Mouse (Mus musculus) ES-CJ7 (cell line): Measurements from ENCODE around the gene Phf11b.
"Not testable (repeated sequence)": the region's sequence is repeated elsewhere in the genome, so short reads cannot be mapped to it uniquely, and the experiment has no call there.

Experiments used
- DNase-seq: peaks from one replicate; pipeline ENCODE4 v3.0.0; 2011; ENCODE audit warnings: low read depth, low spot score

The Phf11b gene

GRCm38 (mm10) chr14:59341189-59341588, at the start of gene Phf11b:
Gene Phf11b, minus strand, starts transcription at chr14:59341351.
- not testable (repeated sequence) for DNase-seq

DNA sequence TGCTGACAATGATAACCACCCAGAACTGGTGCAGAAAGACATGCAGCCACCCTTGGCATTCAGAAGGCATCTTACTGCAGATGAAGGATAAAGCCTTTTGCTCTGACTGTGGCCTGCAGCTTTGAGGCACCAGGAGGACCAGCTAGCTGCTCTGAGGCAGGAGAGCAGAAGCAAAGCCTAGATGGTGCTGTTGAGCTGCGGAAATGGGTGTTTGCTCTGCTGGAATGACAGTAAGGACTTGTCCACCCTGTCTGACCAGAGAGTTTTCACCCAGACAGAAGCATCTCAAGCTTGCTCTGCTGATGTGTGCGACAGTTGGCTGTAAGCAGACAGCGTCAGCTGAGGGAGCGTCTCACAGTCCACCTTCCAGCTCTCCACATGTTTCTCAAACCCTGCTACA, 49.0 kb upstream of the Phf11b start:
- DNase-seq: not testable (repeated sequence)

DNA sequence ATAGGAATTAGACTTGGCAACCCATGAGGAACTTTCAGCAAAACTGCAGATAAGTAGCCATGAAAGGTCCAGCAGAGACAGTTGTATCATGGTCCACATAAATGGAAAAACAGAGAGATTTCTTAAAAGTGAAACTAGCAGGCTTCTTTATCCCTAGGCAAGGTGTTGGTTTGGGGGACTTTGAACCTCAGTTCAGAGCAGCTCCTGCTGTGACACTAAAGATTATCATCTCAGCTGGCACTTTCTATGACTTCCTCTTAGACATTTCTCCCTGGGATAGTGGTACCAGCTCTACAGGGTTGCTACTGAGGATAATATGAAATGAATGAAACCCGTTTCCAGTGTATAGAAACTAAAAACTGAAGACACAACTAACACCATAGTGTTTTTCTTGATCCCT, 48.4 kb upstream of the Phf11b start:
- no peak for DNase-seq

DNA sequence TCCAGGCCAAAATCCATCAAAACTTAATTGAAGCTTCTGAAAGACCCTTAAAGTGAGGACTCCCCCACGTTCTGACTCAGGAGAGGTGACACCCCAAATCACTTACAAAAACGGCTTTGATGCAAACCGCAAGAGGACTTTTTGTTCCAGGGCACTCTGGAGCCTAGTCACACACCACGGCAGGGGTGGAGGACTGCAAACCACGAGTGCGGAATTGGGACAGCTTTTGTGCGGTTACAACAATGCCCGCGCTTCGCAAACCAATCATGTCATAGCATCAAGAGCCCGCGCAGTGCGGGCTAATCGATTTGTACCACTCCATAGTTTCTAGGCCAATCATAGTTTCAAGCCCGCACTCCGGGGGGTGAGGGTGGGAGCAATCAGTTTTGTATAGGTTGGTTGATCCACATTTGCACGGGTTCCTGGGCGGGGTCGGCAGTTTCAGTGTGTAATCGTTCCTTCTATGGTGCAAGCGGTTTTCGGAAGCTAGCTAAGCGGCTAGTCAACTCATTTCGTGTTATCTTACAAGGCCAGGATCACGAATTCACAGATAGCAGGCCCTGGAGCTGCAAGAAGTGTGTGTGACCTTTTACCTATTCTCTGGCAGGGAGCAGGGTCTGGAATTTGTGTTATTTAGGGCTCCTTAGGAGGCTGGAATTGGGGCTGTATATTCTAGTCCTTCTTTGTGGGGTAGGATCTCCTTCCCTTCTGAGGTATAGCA, 29.4 kb upstream of the Phf11b start:
- peak; percentile 96 for DNase-seq

DNA sequence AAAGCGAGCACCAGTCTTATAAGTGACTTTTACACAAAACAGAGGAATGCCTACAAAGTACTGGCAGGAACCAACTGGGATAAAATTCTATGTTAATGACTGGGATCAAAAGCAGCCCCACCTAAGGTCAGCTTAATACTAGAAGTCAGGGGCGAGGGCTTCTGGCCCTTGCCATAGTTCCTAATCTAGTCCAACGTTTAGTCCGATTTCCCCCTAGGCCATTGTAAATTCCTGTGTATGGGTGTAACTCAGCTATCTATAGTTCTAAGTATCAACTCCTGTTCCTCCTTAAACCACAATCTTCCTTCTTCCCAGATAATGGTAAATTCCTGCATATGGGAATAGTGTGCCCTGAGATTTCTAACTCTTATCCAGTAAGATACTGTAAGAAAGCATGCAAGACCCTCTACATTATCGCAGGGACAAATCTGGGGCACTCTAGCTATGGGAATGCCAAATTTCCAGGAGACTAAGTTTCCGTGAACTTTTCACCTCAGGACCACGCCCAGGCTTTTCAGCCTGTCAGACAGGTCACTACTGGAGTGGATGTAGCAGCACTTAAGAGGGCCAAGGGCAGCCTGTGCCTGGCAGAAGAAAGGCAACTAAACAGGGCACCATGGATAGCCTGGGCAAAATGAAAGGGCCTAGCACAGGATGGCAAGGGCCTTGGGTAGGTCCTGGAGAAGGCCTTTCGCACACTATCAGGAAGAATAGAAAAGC, 25.4 kb upstream of the Phf11b start:
- peak; percentile 71 for DNase-seq

DNA sequence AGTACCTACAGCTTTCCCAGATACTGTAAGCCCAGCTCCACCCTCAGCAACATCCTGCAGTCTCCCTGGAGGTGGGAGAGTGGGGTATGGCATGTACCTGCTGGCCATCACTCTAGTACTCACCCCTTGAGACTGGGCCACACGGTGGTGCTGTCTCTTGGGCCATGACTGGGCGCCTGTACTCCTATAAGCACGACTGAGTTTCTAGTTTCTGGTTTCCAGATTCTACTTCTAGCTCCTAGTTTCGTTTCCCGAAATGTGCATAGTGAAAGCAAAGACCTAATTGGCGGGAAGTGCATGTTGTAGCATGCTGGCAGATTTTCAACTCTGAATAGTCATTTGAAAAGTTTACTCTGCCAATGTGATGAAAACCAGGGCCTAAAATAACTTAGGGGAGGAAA, 24.1 kb upstream of the Phf11b start, which contains the start of gene Phf11d:
Gene Phf11d (minus strand): TSS at position 227 of the 401 bp plus-strand sequence.
- DNase-seq: peak; percentile 19

DNA sequence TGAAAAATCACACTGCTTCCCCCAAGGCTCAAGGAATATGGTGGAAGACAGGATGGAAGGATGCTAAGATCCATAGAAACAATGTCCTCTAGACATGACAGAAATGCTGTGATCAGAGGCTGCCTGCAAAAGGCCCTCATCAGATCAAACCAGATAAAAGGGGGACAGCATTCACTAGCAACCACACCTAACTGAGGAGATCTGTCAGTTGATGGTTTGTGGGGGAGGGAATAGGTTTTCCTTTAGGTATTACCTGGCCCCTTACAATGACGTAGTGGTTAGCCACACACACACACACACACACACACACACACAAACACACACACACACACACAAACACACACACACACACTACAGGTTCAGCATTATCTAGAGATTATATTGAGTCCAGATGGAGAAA, 1.6 kb downstream of the Phf11b start:
- no peak for DNase-seq

- DNase-seq: not testable (repeated sequence)
Measured at GRCm38 (mm10) chr14:59336056-59336455, 5.1 kb downstream of the Phf11b start.

GRCm38 (mm10) chr14:59330499-59330898, 10.7 kb downstream of the Phf11b start:
- DNase-seq: peak; percentile 5

DNA sequence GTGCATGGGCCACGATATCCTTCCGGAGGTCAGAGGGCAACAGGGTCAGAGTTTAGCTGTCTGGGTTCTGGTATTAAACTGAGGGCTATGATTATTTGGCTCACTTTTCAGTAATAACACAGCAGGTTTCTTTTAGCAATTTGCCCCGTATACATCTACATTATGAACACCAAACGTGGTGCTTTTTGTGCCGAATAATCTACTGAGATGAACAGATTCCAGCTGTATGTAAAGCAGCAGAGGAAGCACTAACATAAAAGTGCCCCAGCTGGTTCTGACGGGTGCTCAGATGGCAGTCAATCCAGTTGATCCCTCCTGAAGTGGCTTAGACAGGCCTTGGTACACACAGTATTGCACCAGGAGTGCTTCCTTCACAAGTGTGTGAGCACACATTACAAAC, 21.2 kb downstream of the Phf11b start:
- not testable (repeated sequence) for DNase-seq

DNA sequence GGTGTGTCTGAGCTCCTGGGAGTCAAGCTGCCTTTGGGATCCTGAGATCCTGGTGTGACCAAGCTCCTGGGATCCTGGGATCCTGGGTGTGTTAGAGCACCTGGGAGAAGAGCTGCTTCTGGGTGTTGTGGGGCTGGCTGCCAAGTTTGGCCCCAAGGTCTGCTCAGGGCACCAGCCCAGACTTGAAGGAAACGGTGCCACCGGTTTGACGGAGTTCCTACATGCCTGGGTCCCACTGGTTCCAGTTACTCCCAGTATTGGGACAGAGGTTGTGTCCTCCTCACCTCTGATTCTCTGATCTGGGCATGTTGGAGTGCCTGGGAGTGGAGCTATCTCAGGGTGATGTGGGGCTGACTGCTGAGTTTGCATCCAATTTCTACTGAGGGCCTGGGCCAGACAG, 22.1 kb downstream of the Phf11b start:
- not testable (repeated sequence) for DNase-seq

GRCm38 (mm10) chr14:59297391-59297790, 43.8 kb downstream of the Phf11b start, which contains the start of gene Phf11a:
Gene Phf11a, minus strand, starts transcription at chr14:59297522.
- DNase-seq: not testable (repeated sequence)

DNA sequence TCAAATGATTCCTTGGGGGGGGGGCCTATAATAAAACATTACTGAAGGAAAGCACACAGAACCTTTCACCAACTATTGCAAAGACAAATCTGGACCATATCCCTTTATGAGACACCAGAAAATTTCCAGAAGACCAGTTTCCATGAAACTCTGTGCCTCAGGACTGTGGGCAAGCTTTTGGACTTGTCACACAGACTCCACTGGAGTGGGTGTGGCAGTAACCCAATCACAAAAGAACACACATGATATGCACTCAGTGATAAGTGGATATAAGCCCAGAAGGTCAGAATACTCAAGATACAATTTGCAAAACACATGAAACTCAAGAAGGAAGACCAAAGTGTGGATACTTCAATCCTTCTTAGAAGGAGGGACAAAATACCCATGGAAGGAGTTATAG, 49.4 kb downstream of the Phf11b start:
- DNase-seq: not testable (repeated sequence)

DNA sequence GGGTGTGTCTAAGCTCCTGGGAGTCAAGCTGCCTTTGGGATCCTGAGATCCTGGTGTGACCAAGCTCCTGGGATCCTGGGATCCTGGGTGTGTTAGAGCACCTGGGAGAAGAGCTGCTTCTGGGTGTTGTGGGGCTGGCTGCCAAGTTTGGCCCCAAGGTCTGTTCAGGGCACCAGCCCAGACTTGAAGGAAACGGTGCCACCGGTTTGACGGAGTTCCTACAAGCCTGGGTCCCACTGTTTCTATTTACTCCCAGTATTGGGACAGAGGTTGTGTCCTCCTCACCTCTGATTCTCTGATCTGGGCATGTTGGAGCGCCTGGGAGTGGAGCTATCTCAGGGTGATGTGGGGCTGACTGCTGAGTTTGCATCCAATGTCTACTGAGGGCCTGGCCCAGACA, 66.2 kb downstream of the Phf11b start:
- DNase-seq: not testable (repeated sequence)
